Mouse (Mus musculus): Measurements from ENCODE around the gene D930007J09Rik.
A peak's percentile ranks its signal among the peaks of the same experiment; 100 is the strongest.

D930007J09Rik gene

DNA sequence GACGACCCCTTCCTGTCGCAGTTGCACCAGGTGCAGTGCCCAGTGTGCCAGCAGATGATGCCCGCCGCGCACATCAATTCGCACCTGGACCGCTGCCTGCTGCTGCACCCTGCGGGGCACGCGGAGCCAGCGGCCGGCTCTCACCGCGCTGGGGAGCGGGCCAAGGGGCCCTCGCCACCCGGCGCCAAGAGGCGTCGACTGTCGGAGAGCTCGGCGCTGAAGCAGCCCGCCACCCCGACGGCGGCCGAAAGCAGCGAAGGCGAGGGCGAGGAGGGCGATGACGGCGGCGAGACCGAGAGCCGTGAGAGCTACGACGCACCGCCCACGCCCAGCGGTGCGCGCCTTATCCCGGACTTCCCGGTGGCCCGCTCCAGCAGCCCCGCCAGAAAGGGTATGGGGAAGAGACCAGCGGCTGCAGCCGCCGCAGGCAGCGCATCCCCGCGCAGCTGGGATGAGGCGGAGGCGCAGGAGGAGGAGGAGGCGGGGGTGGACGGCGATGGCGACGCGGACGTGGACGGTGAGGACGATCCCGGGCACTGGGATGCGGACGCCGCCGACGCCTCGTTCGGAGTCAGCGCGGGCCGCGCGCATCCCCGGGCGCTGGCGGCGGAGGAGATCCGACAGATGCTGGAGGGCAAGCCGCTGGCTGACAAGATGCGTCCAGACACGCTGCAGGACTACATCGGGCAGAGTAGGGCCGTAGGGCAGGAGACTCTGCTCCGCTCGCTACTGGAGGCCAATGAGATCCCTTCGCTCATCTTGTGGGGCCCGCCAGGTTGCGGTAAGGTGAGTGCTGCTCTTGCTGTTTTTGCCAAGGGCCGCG is at the start of gene D930007J09Rik:
D930007J09Rik (minus strand) TSS at position 591 of the 823 bp plus-strand sequence.
- DNase-seq (ENCODE audit: low read depth), result peak; percentile 55

GRCm38 (mm10) chr13:32851967-32852366 is 49.3 kb upstream of the D930007J09Rik start:
- DNase-seq (ENCODE audit: low read depth), result peak; percentile 79

DNA sequence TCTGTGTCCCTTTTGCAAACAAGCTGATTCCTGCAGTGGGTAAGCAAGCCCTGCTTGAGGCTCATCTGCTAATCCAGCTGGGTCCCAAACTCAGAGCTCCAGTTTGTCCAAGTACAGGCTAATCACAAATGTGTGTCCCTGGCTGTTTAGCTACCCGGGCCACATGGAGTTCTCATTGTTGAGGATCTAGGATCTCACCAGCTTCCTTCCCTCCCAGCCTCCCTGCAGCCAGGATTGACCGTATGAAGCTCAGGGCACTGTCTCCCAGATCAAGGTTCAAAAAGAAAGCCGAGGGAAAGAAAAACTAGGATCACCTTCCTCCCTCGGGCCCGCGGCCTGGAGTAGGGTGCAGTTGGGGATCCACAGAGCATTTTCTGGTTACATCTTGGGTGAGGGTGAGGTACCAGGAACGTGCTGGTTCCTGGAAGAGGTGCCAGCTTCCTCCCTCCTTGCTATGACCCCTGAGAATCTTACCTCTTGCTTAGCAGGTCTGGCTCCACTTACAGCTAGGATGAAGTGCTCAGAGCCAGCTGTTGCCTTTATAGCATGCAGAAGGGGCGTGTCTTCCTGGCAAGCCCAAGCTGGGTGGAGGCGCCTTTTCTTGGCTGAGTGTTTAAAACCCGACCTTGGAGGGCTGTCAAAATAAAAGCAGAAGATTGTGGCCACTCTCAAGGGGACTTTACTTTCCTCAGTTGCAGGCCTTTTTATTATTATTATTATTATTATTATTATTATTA is 48.2 kb upstream of the D930007J09Rik start, which contains the start of gene Serpinb1a:
Serpinb1a (minus strand) TSS at position 518 of the 737 bp plus-strand sequence.
- peak; percentile 74 for DNase-seq (ENCODE audit: low read depth)

GRCm38 (mm10) chr13:32850156-32850555 is 47.5 kb upstream of the D930007J09Rik start:
- DNase-seq (ENCODE audit: low read depth), result peak; percentile 41

GRCm38 (mm10) chr13:32849531-32850123 is 47.0 kb upstream of the D930007J09Rik start:
- no peak for DNase-seq (ENCODE audit: low read depth)

GRCm38 (mm10) chr13:32849092-32849491 is 46.4 kb upstream of the D930007J09Rik start:
- no peak for DNase-seq (ENCODE audit: low read depth)

GRCm38 (mm10) chr13:32846221-32846620 is 43.6 kb upstream of the D930007J09Rik start:
- peak; percentile 68 for DNase-seq (ENCODE audit: low read depth)

GRCm38 (mm10) chr13:32841349-32841748 is 38.7 kb upstream of the D930007J09Rik start:
- DNase-seq (ENCODE audit: low read depth), result no peak

GRCm38 (mm10) chr13:32839314-32839713 is 36.7 kb upstream of the D930007J09Rik start:
- DNase-seq (ENCODE audit: low read depth), result no peak

DNA sequence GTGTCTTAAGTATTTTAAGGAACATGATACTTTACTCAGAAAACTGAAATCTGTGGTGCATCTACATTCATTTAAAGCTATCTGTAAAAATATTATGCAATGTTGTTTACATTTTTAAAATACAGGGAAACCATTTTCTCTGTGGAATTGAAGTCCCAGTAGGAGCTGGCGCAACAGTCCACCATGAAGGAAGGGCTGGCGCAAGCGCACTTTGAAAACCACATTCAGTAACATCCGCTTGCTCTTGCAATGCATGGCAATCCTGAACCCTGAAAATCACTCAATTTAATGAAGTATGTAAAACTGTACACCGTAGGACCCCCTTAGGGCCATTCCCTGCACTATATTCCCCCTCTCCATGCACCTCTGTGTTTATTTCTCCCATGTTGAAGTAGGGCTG is 31.9 kb upstream of the D930007J09Rik start:
- no peak for DNase-seq (ENCODE audit: low read depth)

DNA sequence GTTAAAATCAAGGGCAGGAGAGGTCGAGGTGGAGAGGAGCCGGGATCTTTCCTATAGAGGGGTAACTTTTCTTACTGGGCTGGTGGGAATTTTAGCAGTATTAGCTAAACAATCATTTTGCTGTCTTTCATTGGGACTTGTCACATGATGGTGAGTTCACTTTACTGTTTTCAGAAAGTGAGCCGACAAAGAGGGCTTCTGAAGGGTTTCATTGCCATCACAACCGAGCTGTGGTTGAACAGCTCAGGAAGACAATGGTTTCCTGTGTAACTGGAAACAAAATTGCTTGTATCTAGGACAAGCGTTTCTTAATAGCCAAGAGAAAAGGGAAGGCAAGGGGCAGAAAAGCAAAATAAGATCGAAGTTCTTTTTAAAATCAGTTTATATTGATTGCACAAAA is 30.6 kb upstream of the D930007J09Rik start:
- DNase-seq (ENCODE audit: low read depth), result no peak

DNA sequence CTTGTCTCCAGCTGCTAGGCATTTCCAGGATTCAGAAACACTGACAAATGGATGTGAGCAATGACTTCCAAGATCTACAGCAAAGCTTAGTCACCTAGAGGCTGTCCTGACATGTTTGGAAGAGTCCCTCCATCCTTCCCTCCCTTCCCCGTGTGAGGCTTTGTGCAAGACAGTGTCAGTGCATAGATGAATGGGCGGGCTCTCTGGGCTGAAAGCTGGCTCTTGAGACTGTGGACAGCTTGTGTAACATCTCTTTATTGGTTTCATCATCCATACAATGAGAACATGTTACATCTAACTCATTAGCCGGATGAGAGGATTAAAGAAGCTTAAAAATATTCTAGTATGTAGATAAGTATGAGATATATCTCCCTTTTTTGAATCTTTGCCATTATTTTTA is 30.1 kb upstream of the D930007J09Rik start:
- peak; percentile 8 for DNase-seq (ENCODE audit: low read depth)

DNA sequence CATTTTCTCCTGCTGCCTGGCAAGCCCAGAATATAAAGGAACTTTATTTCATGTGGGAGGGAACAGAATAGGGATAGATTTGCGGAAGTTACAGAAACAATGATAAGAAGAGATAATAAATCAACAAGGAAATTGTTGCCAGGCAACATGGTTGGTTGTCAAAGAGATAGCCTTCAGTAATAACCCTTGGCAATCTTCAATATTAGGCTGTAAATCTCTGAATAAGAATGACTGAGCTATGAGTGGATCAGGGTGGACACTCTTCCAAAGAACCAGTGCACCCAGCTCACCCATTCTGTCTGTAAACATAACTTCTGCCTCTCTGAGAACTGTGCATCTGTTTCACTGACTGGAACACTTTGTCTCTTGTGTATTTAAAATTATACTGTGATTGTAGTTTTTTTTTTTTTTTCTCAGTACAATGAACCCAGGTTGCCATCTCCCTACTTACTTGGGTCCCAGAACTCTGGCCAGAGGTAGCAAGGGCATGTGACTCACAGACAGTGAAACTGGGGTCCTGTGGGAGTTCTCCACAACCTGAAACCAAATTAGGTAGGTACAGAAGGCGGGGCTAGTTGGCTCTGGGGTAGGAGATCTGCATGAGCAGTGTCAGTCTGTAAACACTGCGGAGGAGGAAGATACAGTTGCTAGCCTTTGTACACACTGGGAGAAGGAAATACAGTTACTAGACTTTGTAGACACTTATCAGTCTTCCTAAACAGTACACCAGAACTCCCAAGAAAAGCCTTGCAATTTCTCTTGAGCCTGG is 29.0 kb upstream of the D930007J09Rik start:
- no peak for DNase-seq (ENCODE audit: low read depth)

- no peak for DNase-seq (ENCODE audit: low read depth)
These were observed 26.2 kb upstream of the D930007J09Rik start for GRCm38 (mm10) chr13:32828886-32829285.

- DNase-seq (ENCODE audit: low read depth), result peak; percentile 68
These were observed 25.3 kb upstream of the D930007J09Rik start for GRCm38 (mm10) chr13:32827951-32828350.

DNA sequence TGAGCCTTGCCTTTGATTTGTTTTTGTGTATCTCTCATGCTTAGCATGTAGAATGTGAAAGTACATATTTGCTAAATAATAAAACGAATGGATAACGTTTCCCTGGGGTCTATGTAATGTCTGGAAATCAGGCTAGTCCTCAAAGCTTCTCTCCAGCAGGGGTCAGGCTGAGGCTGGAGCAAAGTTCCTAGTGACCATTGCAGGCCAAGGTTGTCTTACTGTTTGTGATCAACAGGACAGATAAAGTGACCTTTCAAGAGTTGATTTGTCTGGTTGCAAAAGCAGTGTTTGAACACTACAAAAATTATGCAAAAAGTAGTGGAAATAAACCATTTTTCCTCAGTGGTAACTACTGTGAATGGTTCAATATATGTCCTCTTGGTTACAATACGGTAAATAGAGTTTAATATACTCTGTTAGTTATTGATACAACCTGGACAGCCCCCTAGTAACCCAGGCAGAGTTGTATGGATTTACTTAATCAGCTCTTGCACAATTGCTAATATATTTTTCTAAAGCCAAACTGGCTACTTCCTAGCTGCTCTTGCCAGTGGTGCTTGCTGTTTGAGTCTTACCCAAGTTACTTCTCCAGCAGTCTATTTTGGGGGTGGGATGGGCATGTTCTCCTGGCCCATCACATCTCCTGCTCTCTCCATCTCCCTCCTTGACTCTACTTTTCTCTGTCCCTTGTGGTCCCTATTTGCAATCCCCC is 24.6 kb upstream of the D930007J09Rik start:
- no peak for DNase-seq (ENCODE audit: low read depth)

DNA sequence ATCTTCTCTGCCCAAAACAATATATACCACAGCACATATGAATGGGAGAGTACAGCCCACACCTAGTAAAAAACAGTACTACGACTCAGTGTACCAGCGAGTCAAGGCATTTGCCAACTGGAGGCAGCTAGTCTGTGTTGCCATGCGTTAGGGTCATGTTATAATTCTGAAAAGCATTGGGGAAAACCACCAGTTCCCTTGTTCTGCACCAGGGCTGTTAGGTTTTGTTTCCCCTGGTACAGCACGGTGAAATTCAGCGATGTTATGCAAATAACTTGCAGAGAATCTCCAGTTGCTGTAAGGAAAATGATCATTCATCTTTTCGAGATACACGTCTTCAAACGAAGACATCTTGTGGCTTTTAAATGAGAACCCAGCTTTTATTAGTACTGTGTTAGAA is 22.9 kb upstream of the D930007J09Rik start:
- DNase-seq (ENCODE audit: low read depth), result no peak

DNA sequence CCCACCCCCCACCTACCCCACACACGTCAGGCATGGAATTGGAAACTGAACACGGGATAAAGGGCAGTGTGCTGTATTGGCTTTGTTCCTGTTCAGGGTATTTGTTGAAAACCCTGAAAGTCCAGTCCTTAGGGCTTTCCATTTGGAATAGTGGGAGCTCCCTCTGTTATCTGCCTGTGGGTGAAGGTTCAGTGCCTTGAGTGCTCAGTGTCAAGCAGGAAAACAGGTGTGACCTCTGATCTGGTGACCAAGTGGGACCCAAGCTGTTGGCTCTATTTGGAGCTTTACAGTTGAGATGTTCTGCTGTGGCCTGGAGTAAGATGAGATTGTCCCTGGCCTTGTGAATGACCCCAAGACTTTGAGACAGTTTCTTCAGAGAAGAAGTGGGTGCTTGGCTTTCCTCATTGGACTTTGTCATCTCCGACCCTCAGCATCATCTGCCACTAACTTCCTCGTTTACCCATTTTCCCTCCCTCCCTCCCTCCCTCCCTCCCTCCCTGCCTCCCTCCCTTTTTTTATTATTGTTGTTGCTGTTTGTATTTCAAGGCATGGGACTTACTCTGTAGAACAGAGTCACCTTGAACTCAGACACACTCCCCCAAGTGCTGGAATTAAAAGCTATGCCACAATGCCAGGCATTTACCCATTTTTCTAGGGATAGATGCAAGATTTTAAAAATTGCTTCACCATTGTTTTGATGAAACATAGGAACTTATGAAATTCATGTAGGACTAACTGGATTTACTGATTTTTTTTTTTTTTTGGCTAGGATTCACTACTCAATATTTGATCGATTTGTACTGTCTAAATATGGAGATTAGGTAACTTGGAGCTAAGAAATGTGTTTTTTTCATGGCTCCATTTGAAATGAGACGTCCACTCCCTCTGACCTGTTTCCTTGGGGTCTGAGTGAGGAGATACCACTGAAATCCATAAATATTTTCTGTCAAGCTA is 22.0 kb upstream of the D930007J09Rik start:
- DNase-seq (ENCODE audit: low read depth), result no peak

DNA sequence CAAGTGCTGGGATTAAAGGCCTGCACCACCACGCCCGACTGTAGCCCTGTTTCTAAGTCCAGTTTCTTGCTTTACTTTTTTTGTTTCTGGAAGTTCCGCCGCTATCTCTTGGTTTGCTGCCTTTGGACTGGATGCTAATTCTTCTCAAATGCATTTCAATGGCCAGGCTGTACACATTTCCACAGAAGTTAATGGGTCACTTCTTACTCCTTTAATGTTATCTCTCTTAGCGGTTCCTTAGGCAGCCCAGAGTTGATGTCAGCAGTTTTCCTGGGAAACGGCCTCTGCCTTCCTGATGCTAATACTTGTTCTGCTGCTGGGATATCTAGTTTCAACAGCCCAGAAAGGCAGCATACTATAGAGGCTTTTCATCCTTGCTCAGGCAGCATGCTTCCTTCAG is 20.5 kb upstream of the D930007J09Rik start:
- DNase-seq (ENCODE audit: low read depth), result no peak

DNA sequence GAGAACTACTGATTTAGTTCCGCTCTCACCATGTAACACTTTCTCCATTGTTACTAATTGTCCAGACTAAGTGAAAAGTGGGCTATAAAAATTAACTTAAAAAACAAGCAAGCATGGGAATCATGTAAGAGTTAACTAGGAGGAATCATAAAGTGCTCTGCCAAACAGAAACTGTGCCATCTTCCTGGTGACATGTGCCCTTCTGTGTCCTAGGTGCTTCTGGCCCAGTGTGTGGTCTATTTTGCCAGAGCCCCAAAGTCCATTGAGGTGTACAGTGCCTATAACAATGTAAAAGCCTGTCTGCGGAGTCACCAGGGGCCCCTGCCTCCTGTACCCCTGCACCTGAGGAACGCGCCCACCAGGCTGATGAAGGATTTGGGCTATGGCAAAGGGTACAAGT is 19.0 kb upstream of the D930007J09Rik start:
- DNase-seq (ENCODE audit: low read depth), result no peak

Data from NIH3T3 (cell line).